Mouse (Mus musculus) olfactory bulb, adult 2 months (tissue): ENCODE measurements around the gene Cenph. TPM values are rescaled to one million over a fixed set of nuclear protein-coding genes. Genes with fewer than 3 reads are reported as not detected.

Source experiments
- H3K27ac ChIP-seq: fragments of 200-500 bp; 2 replicates; pipeline ENCODE4 v1.5.1; 2012; ENCODE audit warnings: low read depth, low read length; ENCODE audit not compliant: insufficient read depth
- H3K4me1 ChIP-seq: fragments of 200-500 bp; 2 replicates; pipeline ENCODE4 v1.6.1; 2012; ENCODE audit warnings: low read length; ENCODE audit not compliant: control insufficient read depth, insufficient read depth
- H3K4me3 ChIP-seq: fragments of 200-500 bp; 2 replicates; pipeline ENCODE4 v1.5.1; 2012; ENCODE audit warnings: mild to moderate bottlenecking, low read depth, low read length, moderate library complexity; ENCODE audit not compliant: insufficient read depth
- CTCF ChIP-seq: fragments of 200-500 bp; IDR thresholded peaks from 2 replicates; pipeline ENCODE4 v1.5.1; 2012; ENCODE audit warnings: low read depth, mild to moderate bottlenecking, low read length, moderate library complexity; ENCODE audit not compliant: insufficient read depth
- POLR2A ChIP-seq: fragments of 200-500 bp; IDR thresholded peaks from 2 replicates; pipeline ENCODE4 v1.6.1; 2012; ENCODE audit warnings: mild to moderate bottlenecking, low read depth, low read length, moderate library complexity; ENCODE audit not compliant: insufficient read depth
- WGBS: fragments of 180-500 bp; shearing (Covaris S2); methylation state at CpG from one replicate; pipeline ENCODE4 v1.1.7; 2018; 5-methylcytosine and 5-hydroxymethylcytosine counted together
- polyA plus RNA-seq: library from polyadenylated mRNA; stranded (reverse); fragments of >200 nt; gene quantifications from 2 replicates; pipeline ENCODE4 v1.2.4, GENCODE M21; 2012; ENCODE audit warnings: low replicate concordance; ENCODE audit not compliant: missing spikeins, insufficient read depth, insufficient read length

Cenph gene
- polyA plus RNA-seq, 1 experiment = not detected

GRCm38 (mm10) chr13:100787316-100788010, 11.8 kb upstream of the Cenph start:
- 83% methylated on average over 6 of the region's 6 CpGs for WGBS
- H3K4me1 ChIP-seq = peaks cover 4% of the 10 kb centered on the region; the same call in 1 of the 2 replicates
- H3K27ac ChIP-seq = no peak overlapping the region
- no peak overlapping the region for H3K4me3 ChIP-seq
- TF ChIP-seq CTCF (no peak), POLR2A (no peak)

- TF ChIP-seq POLR2A (no peak), CTCF (no peak)
- under 1% methylated on average over 35 of the region's 35 CpGs for WGBS
- Histone ChIP-seq H3K27ac (no peak within 1 kb of the TSS), H3K4me1 (peaks cover 4% of the 10 kb centered on the region; the same call in 1 of the 2 replicates), H3K4me3 (peak within 1 kb of the TSS; percentile 55)
Observed at GRCm38 (mm10) chr13:100786414-100786867, 10.7 kb upstream of the Cenph start, which contains the start of gene Ccnb1. Gene Ccnb1, minus strand, starts transcription at chr13:100786570.

GRCm38 (mm10) chr13:100785806-100786413, 10.2 kb upstream of the Cenph start:
- TF ChIP-seq POLR2A (no peak), CTCF (no peak)
- peak overlapping the region; percentile 55 for H3K4me3 ChIP-seq
- H3K4me1 ChIP-seq = peaks cover 4% of the 10 kb centered on the region; the same call in 1 of the 2 replicates
- H3K27ac ChIP-seq = no peak overlapping the region
- under 1% methylated on average over 30 of the region's 30 CpGs for WGBS

- 91% methylated on average over 3 of the region's 3 CpGs for WGBS
- peaks cover 4% of the 10 kb centered on the region; the same call in 1 of the 2 replicates for H3K4me1 ChIP-seq
- TF ChIP-seq CTCF (no peak), POLR2A (no peak)
- H3K27ac ChIP-seq = no peak overlapping the region
- H3K4me3 ChIP-seq = no peak overlapping the region
Observed at GRCm38 (mm10) chr13:100777491-100777890, 1.8 kb upstream of the Cenph start.

- H3K27ac ChIP-seq = no peak overlapping the region
- H3K4me3 ChIP-seq = no peak overlapping the region
- TF ChIP-seq CTCF = no peak
- TF ChIP-seq POLR2A = no peak
- H3K4me1 ChIP-seq = peaks cover 4% of the 10 kb centered on the region; the same call in 1 of the 2 replicates
- 66% methylated on average over 6 of the region's 6 CpGs for WGBS
Observed at GRCm38 (mm10) chr13:100776710-100777109, 1.0 kb upstream of the Cenph start.

GRCm38 (mm10) chr13:100776056-100776419, 339 bp upstream of the Cenph start:
- TF ChIP-seq POLR2A (no peak), CTCF (no peak)
- Histone ChIP-seq H3K4me1 (peaks cover 4% of the 10 kb centered on the region; the same call in 1 of the 2 replicates), H3K4me3 (peak overlapping the region; percentile 54), H3K27ac (no peak overlapping the region)
- WGBS = 2% methylated on average over 8 of the region's 8 CpGs

- Histone ChIP-seq H3K4me3 (no peak overlapping the region), H3K27ac (no peak overlapping the region), H3K4me1 (peaks cover 4% of the 10 kb centered on the region; the same call in 1 of the 2 replicates)
- TF ChIP-seq POLR2A (no peak), CTCF (no peak)
Observed at GRCm38 (mm10) chr13:100774704-100775103, 995 bp downstream of the Cenph start.

- TF ChIP-seq POLR2A (no peak), CTCF (no peak)
- no peaks in the 10 kb centered on the region for H3K4me1 ChIP-seq
- 87% methylated on average over 2 of the region's 2 CpGs for whole genome bisulfite sequencing
- no peak overlapping the region for H3K27ac ChIP-seq
- H3K4me3 ChIP-seq = no peak overlapping the region
Observed at GRCm38 (mm10) chr13:100755329-100755728, 20.4 kb downstream of the Cenph start.

- Histone ChIP-seq H3K4me3 (no peak overlapping the region), H3K27ac (no peak overlapping the region), H3K4me1 (no peaks in the 10 kb centered on the region)
- no peak for TF ChIP-seq POLR2A
- TF ChIP-seq CTCF = no peak
- 71% methylated on average over 4 of the region's 4 CpGs for WGBS
Observed at GRCm38 (mm10) chr13:100754186-100754585, 21.5 kb downstream of the Cenph start.
